Mouse (Mus musculus) kidney, adult 11 months (tissue): ENCODE data around the gene Csta1.

ENCODE experiments used
- DNase-seq: peaks from one replicate; pipeline ENCODE4 v3.0.0; 2022

The Csta1 gene

DNA sequence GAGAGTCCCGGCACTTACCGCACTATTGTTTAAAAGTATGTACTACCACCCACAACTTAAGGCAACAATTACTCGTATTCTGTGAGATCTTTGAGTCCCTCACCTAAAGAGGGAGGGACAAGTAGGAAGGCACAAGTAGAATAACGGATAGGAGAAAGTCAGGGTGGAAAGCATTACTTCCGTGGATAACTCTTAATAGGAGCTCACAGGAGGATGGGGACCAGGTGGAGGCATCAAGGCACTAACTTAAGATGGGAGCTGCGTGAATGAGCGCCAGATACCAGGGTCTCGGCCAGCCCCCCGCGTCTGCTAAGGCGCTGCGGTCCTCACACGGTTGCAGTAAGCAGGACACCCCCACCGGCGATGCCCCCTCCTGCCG, 60.0 kb downstream of the Csta1 start:
- no peak for DNase-seq
